In genomic region chr12:24863762-24864161, GRCm38 (mm10) we compare ENCODE assay signal across 24 mouse cellular contexts. TPM values are rescaled to one million over a fixed set of nuclear protein-coding genes. Genes with fewer than 3 reads are reported as not detected.
DNase-seq lines count a peak whose midpoint lies in the region; ATAC-seq lines count a peak whose summit lies in the region.
"Had no signal": no experiment of that assay in that cellular context is flagged by ENCODE, and none has a peak within 500 bp of the region (broad histone marks: within the 10 kb centered on the region; RNA-seq: fewer than 3 reads in every experiment).

No protein-coding gene starts in this region.

- no peak overlapping the region for H3K4me2 ChIP-seq in intestine, embryonic 15.5 days (replicated peaks)
- H3K4me2 ChIP-seq in intestine, embryonic 16.5 days (ENCODE audit: low read depth, low read length) = no peak overlapping the region
- no peak overlapping the region for H3K4me2 ChIP-seq in lung, embryonic 16.5 days (ENCODE audit: low read depth, low read length)
- no peak overlapping the region for H3K4me2 ChIP-seq in limb, embryonic 13.5 days (replicated peaks)
- H3K4me2 ChIP-seq: embryonic facial prominence, embryonic 15.5 days; limb, embryonic 15.5 days; midbrain, embryonic 11.5 days; stomach, embryonic 15.5 days had no signal

- no peaks in the 10 kb centered on the region for H3K36me3 ChIP-seq in intestine, embryonic 15.5 days
- H3K36me3 ChIP-seq in intestine, embryonic 16.5 days (ENCODE audit: control insufficient read depth, insufficient read depth, low read length) = no peaks in the 10 kb centered on the region
- no peaks in the 10 kb centered on the region for H3K36me3 ChIP-seq in lung, embryonic 16.5 days (ENCODE audit: control insufficient read depth, insufficient read depth, low read length)
- H3K36me3 ChIP-seq in limb, embryonic 13.5 days = no peaks in the 10 kb centered on the region
- H3K36me3 ChIP-seq: embryonic facial prominence, embryonic 15.5 days; heart, embryonic 10.5 days; limb, embryonic 15.5 days; stomach, embryonic 15.5 days had no signal

- no peak overlapping the region for H3K27ac ChIP-seq in intestine, embryonic 15.5 days
- H3K27ac ChIP-seq in intestine, embryonic 16.5 days (ENCODE audit: low read length) = no peak overlapping the region
- no peak overlapping the region for H3K27ac ChIP-seq in lung, embryonic 16.5 days (ENCODE audit: low read length)
- no peak overlapping the region for H3K27ac ChIP-seq in limb, embryonic 13.5 days
- H3K27ac ChIP-seq: embryonic facial prominence, embryonic 15.5 days; heart, embryonic 10.5 days; limb, embryonic 15.5 days; liver, embryonic 14.5 days; stomach, embryonic 15.5 days had no signal

- 0 out of 2 replicates have a peak, but pooled peaks have one; percentile 12 for ATAC-seq in intestine, embryonic 15.5 days
- ATAC-seq in intestine, embryonic 16.5 days = no peak
- peak; percentile 29; the same call in 1 of the 2 replicates for ATAC-seq in lung, embryonic 16.5 days (ENCODE audit: low read depth)
- peak; percentile 62; the same call in 1 of the 2 replicates for ATAC-seq in limb, embryonic 13.5 days (ENCODE audit: low FRiP score, low read depth)
- ATAC-seq: forebrain, postnatal 0 days had no signal

- 0 out of 2 replicates have a peak, but pooled peaks cover 4% of the 10 kb centered on the region for H3K4me1 ChIP-seq in intestine, embryonic 15.5 days (replicated peaks)
- H3K4me1 ChIP-seq in intestine, embryonic 16.5 days (ENCODE audit: control insufficient read depth, insufficient read depth, low read length) = peaks cover 6% of the 10 kb centered on the region; the same call in 1 of the 2 replicates
- peaks cover 20% of the 10 kb centered on the region for H3K4me1 ChIP-seq in lung, embryonic 16.5 days (replicated peaks; ENCODE audit: control insufficient read depth, insufficient read depth, low read length)
- H3K4me1 ChIP-seq in limb, embryonic 13.5 days = peaks cover 47% of the 10 kb centered on the region

- no peaks in the 10 kb centered on the region for H3K9me3 ChIP-seq in intestine, embryonic 15.5 days
- H3K9me3 ChIP-seq in intestine, embryonic 16.5 days (ENCODE audit: control insufficient read depth, low read length) = no peaks in the 10 kb centered on the region
- H3K9me3 ChIP-seq in lung, embryonic 16.5 days (ENCODE audit: control insufficient read depth, low read length) = no peaks in the 10 kb centered on the region
- H3K9me3 ChIP-seq in limb, embryonic 13.5 days = no peaks in the 10 kb centered on the region
- H3K9me3 ChIP-seq: embryonic facial prominence, embryonic 15.5 days; heart, embryonic 10.5 days; limb, embryonic 15.5 days; stomach, embryonic 15.5 days had no signal

- DNase-seq in cerebellum, postnatal 10 days = peak; percentile 50 to 58
- DNase-seq in cerebellum, postnatal 4 days (ENCODE audit: low spot score in 2 of 2) = no peak
- DNase-seq in lung, postnatal 4 days = no peak
- no peak for DNase-seq in frontal cortex, postnatal 36 days (ENCODE audit: low spot score in 2 of 2)
- DNase-seq: cerebellum, adult 9-11 months; embryo, embryonic 11 days; forebrain, postnatal 0 days; gastrocnemius, postnatal 36 days; heart, postnatal 4 days; kidney, adult 2 months; kidney, postnatal 14 days; layer of hippocampus, postnatal 36 days; lung, postnatal 36 days; thymus, postnatal 25 days had no signal

- 41% methylated on average over 1 of the region's 1 CpGs for WGBS in intestine, embryonic 15.5 days
- 42% methylated on average over 1 of the region's 1 CpGs for WGBS in intestine, embryonic 16.5 days
- 22% methylated on average over 1 of the region's 1 CpGs for WGBS in lung, embryonic 16.5 days
- WGBS in limb, embryonic 13.5 days = 39% methylated on average over 1 of the region's 1 CpGs

- no peaks in the 10 kb centered on the region for H3K27me3 ChIP-seq in intestine, embryonic 15.5 days (replicated peaks)
- H3K27me3 ChIP-seq in intestine, embryonic 16.5 days (replicated peaks; ENCODE audit: control insufficient read depth, insufficient read depth, low read length) = no peaks in the 10 kb centered on the region
- H3K27me3 ChIP-seq in lung, embryonic 16.5 days (ENCODE audit: control insufficient read depth, insufficient read depth, low read depth, low read length) = no peaks in the 10 kb centered on the region
- H3K27me3 ChIP-seq in limb, embryonic 13.5 days = no peaks in the 10 kb centered on the region
- H3K27me3 ChIP-seq: embryonic facial prominence, embryonic 15.5 days; limb, embryonic 15.5 days; stomach, embryonic 15.5 days had no signal

- H3K9ac ChIP-seq in intestine, embryonic 15.5 days = no peak overlapping the region
- no peak overlapping the region for H3K9ac ChIP-seq in intestine, embryonic 16.5 days (ENCODE audit: low read depth, low read length)
- H3K9ac ChIP-seq in lung, embryonic 16.5 days (ENCODE audit: low read length) = no peak overlapping the region
- no peak overlapping the region for H3K9ac ChIP-seq in limb, embryonic 13.5 days
- H3K9ac ChIP-seq: embryonic facial prominence, embryonic 15.5 days; forebrain, postnatal 0 days; limb, embryonic 15.5 days; liver, embryonic 14.5 days; stomach, embryonic 15.5 days had no signal

- H3K4me3 ChIP-seq in intestine, embryonic 15.5 days (replicated peaks) = no peak overlapping the region
- H3K4me3 ChIP-seq in intestine, embryonic 16.5 days (ENCODE audit: low read length) = no peak overlapping the region
- H3K4me3 ChIP-seq in lung, embryonic 16.5 days (ENCODE audit: low read length) = no peak overlapping the region
- H3K4me3 ChIP-seq in limb, embryonic 13.5 days = no peak overlapping the region
- H3K4me3 ChIP-seq: embryonic facial prominence, embryonic 15.5 days; heart, embryonic 10.5 days; limb, embryonic 15.5 days; stomach, embryonic 15.5 days had no signal

RNA-seq across cellular contexts. Expression of gene Mboat2, which starts 33.1 kb away (rescaled TPM):
- polyA plus RNA-seq in intestine, embryonic 15.5 days (2015; fragmentation: Nextera tagmentation; extraction: Ambion mirVana) = 22.2 and 26.1 TPM in 2 replicates
- 16.5 and 19.5 TPM in 2 replicates for polyA plus RNA-seq in intestine, embryonic 16.5 days (2015; fragmentation: Nextera tagmentation; extraction: Ambion mirVana)
- 39.0 and 42.1 TPM in 2 replicates for polyA plus RNA-seq in lung, embryonic 16.5 days (2015; fragmentation: Nextera tagmentation; extraction: Ambion mirVana)
- 55.1 and 56.0 TPM in 2 replicates for polyA plus RNA-seq in limb, embryonic 13.5 days (2015; fragmentation: Nextera tagmentation; extraction: Ambion mirVana)

Comparison
In these comparisons a context has a peak if more than half of its experiments do, and no peak if none do; other contexts are left out.
1. DNase-seq: peak in cerebellum, postnatal 10 days (2 of 2); none in cerebellum, postnatal 4 days (0 of 2), lung, postnatal 4 days (0 of 2) and frontal cortex, postnatal 36 days (0 of 2).